24 mouse cellular contexts compared by ENCODE assay signal in the genomic region with DNA sequence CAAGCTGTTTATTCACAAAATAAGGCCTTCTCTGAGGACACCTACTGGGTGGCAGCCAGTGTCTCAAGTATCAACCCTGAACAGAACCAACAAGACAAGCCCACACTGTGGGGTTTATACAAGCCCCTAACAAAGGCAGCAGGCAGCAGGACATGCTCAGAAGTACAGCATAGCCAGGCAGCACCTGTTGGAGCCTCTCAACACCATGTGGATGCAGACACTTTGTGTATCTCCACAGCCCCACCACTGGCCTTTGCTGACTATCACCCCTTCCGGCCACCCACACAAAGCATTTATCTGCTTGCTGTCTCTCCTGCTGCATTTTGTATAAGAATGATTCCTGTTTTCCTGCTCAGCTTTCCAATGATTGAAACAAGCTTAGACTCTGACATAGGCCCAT.
"Had no signal": no experiment of that assay in that cellular context is flagged by ENCODE, and none has a peak within 500 bp of the region (broad histone marks: within the 10 kb centered on the region; RNA-seq: fewer than 3 reads in every experiment).

No protein-coding gene starts in this region.

- H3K27me3 ChIP-seq: heart, embryonic 13.5 days; heart, embryonic 15.5 days; hindbrain, embryonic 13.5 days; hindbrain, embryonic 15.5 days; kidney, embryonic 15.5 days had no signal

- H3K9ac ChIP-seq: heart, embryonic 13.5 days; heart, embryonic 15.5 days; hindbrain, embryonic 13.5 days; hindbrain, embryonic 15.5 days; kidney, embryonic 15.5 days; limb, embryonic 13.5 days; limb, embryonic 15.5 days had no signal

- H3K4me1 ChIP-seq: heart, embryonic 13.5 days; heart, embryonic 15.5 days; hindbrain, embryonic 13.5 days; hindbrain, embryonic 15.5 days had no signal

- DNase-seq: gastrocnemius, postnatal 14 days; gastrocnemius, postnatal 36 days; heart, adult 2 months; heart, postnatal 14 days; heart, postnatal 36 days; kidney, adult 11 months; kidney, adult 2 months; kidney, adult 9 months; kidney, postnatal 14 days; kidney, postnatal 36 days; layer of hippocampus, adult 9-11 months; layer of hippocampus, postnatal 36 days; left cerebral cortex, postnatal 4 days had no signal

- ATAC-seq: hindbrain, postnatal 0 days; intestine, embryonic 16.5 days had no signal

- H3K27ac ChIP-seq: heart, adult 2 months; heart, embryonic 13.5 days; heart, embryonic 15.5 days; hindbrain, embryonic 13.5 days; hindbrain, embryonic 15.5 days; hindbrain, postnatal 0 days; kidney, embryonic 15.5 days; kidney, postnatal 0 days; limb, embryonic 13.5 days; limb, embryonic 15.5 days had no signal

- H3K36me3 ChIP-seq: heart, embryonic 13.5 days; heart, embryonic 15.5 days; hindbrain, embryonic 13.5 days; hindbrain, embryonic 15.5 days; kidney, embryonic 15.5 days had no signal

- H3K9me3 ChIP-seq: heart, embryonic 13.5 days; heart, embryonic 15.5 days; hindbrain, embryonic 13.5 days; hindbrain, embryonic 15.5 days; kidney, embryonic 15.5 days; limb, embryonic 13.5 days; limb, embryonic 15.5 days had no signal

- H3K4me2 ChIP-seq: heart, embryonic 11.5 days; heart, embryonic 13.5 days; heart, embryonic 15.5 days; hindbrain, embryonic 13.5 days; hindbrain, embryonic 15.5 days; kidney, embryonic 15.5 days; limb, embryonic 13.5 days; limb, embryonic 15.5 days had no signal

- H3K4me3 ChIP-seq: heart, adult 2 months; heart, embryonic 13.5 days; heart, embryonic 15.5 days; hindbrain, embryonic 13.5 days; hindbrain, embryonic 15.5 days; kidney, embryonic 15.5 days; limb, embryonic 13.5 days; limb, embryonic 15.5 days had no signal
